ENCODE assay signal across 12 mouse cellular contexts in genomic region chr7:30971901-30972300, GRCm38 (mm10). TPM values are rescaled to one million over a fixed set of nuclear protein-coding genes. Genes with fewer than 3 reads are reported as not detected.
DNase-seq lines count a peak whose midpoint lies in the region; ATAC-seq and TF ChIP-seq lines count a peak whose summit lies in the region.
"Had no signal": no experiment of that assay in that cellular context is flagged by ENCODE, and none has a peak within 500 bp of the region (broad histone marks: within the 10 kb centered on the region; RNA-seq: fewer than 3 reads in every experiment).

No protein-coding gene starts in this region.

- H3K4me1 ChIP-seq in lung, embryonic 16.5 days (replicated peaks; ENCODE audit: control insufficient read depth, insufficient read depth, low read length), result peaks cover 6% of the 10 kb centered on the region
- H3K4me1 ChIP-seq in lung, postnatal 0 days (ENCODE audit: insufficient read depth, low read depth, low read length), result peaks cover 5% of the 10 kb centered on the region; the same call in 1 of the 2 replicates
- H3K4me1 ChIP-seq in forebrain, embryonic 12.5 days, result peaks cover 12% of the 10 kb centered on the region
- no peaks in the 10 kb centered on the region; the same call in 1 of the 2 replicates for H3K4me1 ChIP-seq in intestine, embryonic 14.5 days (replicated peaks; ENCODE audit: control insufficient read depth, insufficient read depth, low read length)
- peaks cover 14% of the 10 kb centered on the region for H3K4me1 ChIP-seq in neural tube, embryonic 15.5 days

- H3K9ac ChIP-seq in lung, embryonic 16.5 days (ENCODE audit: low read length), result peak overlapping the region; percentile 74; the same call in 1 of the 2 replicates
- H3K9ac ChIP-seq in lung, postnatal 0 days (replicated peaks; ENCODE audit: low read depth), result no peak overlapping the region
- H3K9ac ChIP-seq in forebrain, embryonic 12.5 days, result no peak overlapping the region
- H3K9ac ChIP-seq in intestine, embryonic 14.5 days (ENCODE audit: low read length), result peak overlapping the region; percentile 66; the same call in 1 of the 2 replicates
- H3K9ac ChIP-seq in neural tube, embryonic 15.5 days (replicated peaks), result no peak overlapping the region

- no peak for TF ChIP-seq CTCF in lung, postnatal 0 days (IDR thresholded peaks at IDR 0.05)

- 0 out of 2 replicates have a peak, but pooled peaks cover 3% of the 10 kb centered on the region for H3K36me3 ChIP-seq in lung, embryonic 16.5 days (ENCODE audit: control insufficient read depth, insufficient read depth, low read length)
- H3K36me3 ChIP-seq in lung, postnatal 0 days (ENCODE audit: insufficient read depth, low read length), result no peaks in the 10 kb centered on the region
- H3K36me3 ChIP-seq in forebrain, embryonic 12.5 days (replicated peaks), result no peaks in the 10 kb centered on the region; the same call in 1 of the 2 replicates
- peaks cover 11% of the 10 kb centered on the region; the same call in 1 of the 2 replicates for H3K36me3 ChIP-seq in intestine, embryonic 14.5 days (ENCODE audit: control insufficient read depth, insufficient read depth, low read length)
- H3K36me3 ChIP-seq in neural tube, embryonic 15.5 days, result no peaks in the 10 kb centered on the region

- intact Hi-C loops in left cerebral cortex, postnatal 14 days (cut with DNase I), result loop anchor here (5.0 kb wide), 2 partner anchors 45 to 125 kb away; no protein-coding TSS in a partner anchor

- H3K4me3 ChIP-seq in lung, embryonic 16.5 days (ENCODE audit: low read length), result peak overlapping the region; percentile 62
- no peak overlapping the region for H3K4me3 ChIP-seq in lung, postnatal 0 days (ENCODE audit: low read depth, low read length)
- peak overlapping the region; percentile 45 for H3K4me3 ChIP-seq in forebrain, embryonic 12.5 days (replicated peaks)
- peak overlapping the region; percentile 47 for H3K4me3 ChIP-seq in intestine, embryonic 14.5 days (ENCODE audit: low read depth, low read length)
- H3K4me3 ChIP-seq in neural tube, embryonic 15.5 days (replicated peaks), result peak overlapping the region; percentile 32; the same call in 1 of the 2 replicates

- H3K27me3 ChIP-seq in lung, embryonic 16.5 days (ENCODE audit: control insufficient read depth, insufficient read depth, low read depth, low read length), result peaks cover 15% of the 10 kb centered on the region
- no peaks in the 10 kb centered on the region for H3K27me3 ChIP-seq in lung, postnatal 0 days (replicated peaks; ENCODE audit: insufficient read depth, low read length)
- peaks cover 22% of the 10 kb centered on the region for H3K27me3 ChIP-seq in forebrain, embryonic 12.5 days
- 0 out of 2 replicates have a peak, but pooled peaks cover 11% of the 10 kb centered on the region for H3K27me3 ChIP-seq in intestine, embryonic 14.5 days (replicated peaks; ENCODE audit: control insufficient read depth, insufficient read depth, low read length)
- H3K27me3 ChIP-seq in neural tube, embryonic 15.5 days (replicated peaks), result peaks cover 27% of the 10 kb centered on the region

- ATAC-seq in lung, embryonic 16.5 days (ENCODE audit: low read depth), result no peak
- ATAC-seq in lung, postnatal 0 days, result no peak
- ATAC-seq in forebrain, embryonic 12.5 days (ENCODE audit: low FRiP score), result no peak
- no peak for ATAC-seq in intestine, embryonic 14.5 days (replicated peaks; ENCODE audit: low FRiP score, low TSS enrichment, low read depth)
- ATAC-seq in neural tube, embryonic 15.5 days (ENCODE audit: low FRiP score), result no peak

- WGBS in lung, embryonic 16.5 days, result 79% methylated on average over 15 of the region's 15 CpGs
- WGBS in lung, postnatal 0 days, result 71% methylated on average over 15 of the region's 15 CpGs
- WGBS in forebrain, embryonic 12.5 days, result 90% methylated on average over 15 of the region's 15 CpGs
- WGBS in intestine, embryonic 14.5 days, result 87% methylated on average over 15 of the region's 15 CpGs
- 92% methylated on average over 15 of the region's 15 CpGs for WGBS in neural tube, embryonic 15.5 days

- H3K27ac ChIP-seq in lung, embryonic 16.5 days (ENCODE audit: low read length), result no peak overlapping the region
- H3K27ac ChIP-seq in lung, postnatal 0 days (ENCODE audit: low read length), result no peak overlapping the region
- no peak overlapping the region for H3K27ac ChIP-seq in forebrain, embryonic 12.5 days
- H3K27ac ChIP-seq in intestine, embryonic 14.5 days (ENCODE audit: low read depth), result no peak overlapping the region
- no peak overlapping the region for H3K27ac ChIP-seq in neural tube, embryonic 15.5 days (replicated peaks)

- H3K4me2 ChIP-seq in lung, embryonic 16.5 days (ENCODE audit: low read depth, low read length), result peak overlapping the region; percentile 65
- H3K4me2 ChIP-seq in lung, postnatal 0 days (replicated peaks; ENCODE audit: low read depth, low read length), result no peak overlapping the region; the same call in 1 of the 2 replicates
- H3K4me2 ChIP-seq in forebrain, embryonic 12.5 days, result peak overlapping the region; percentile 78; the same call in 1 of the 2 replicates
- H3K4me2 ChIP-seq in intestine, embryonic 14.5 days (ENCODE audit: low read length), result peak overlapping the region; percentile 61
- H3K4me2 ChIP-seq in neural tube, embryonic 15.5 days, result peak overlapping the region; percentile 59; the same call in 1 of the 2 replicates

- no peak for DNase-seq in lung, postnatal 0 days (ENCODE audit: low spot score)
- DNase-seq in intestine, embryonic 14.5 days (ENCODE audit: low spot score), result no peak
- DNase-seq in left cerebral cortex, postnatal 14 days (ENCODE audit: low spot score in 2 of 2), result no peak
- no peak for DNase-seq in cerebellum, postnatal 10 days
- DNase-seq: adrenal gland, postnatal 36 days had no signal

- H3K9me3 ChIP-seq in lung, embryonic 16.5 days (ENCODE audit: control insufficient read depth, low read length), result no peaks in the 10 kb centered on the region
- H3K9me3 ChIP-seq in lung, postnatal 0 days (ENCODE audit: low read length), result no peaks in the 10 kb centered on the region
- no peaks in the 10 kb centered on the region for H3K9me3 ChIP-seq in forebrain, embryonic 12.5 days
- H3K9me3 ChIP-seq in intestine, embryonic 14.5 days (ENCODE audit: control insufficient read depth, low read length), result no peaks in the 10 kb centered on the region
- H3K9me3 ChIP-seq in neural tube, embryonic 15.5 days (replicated peaks), result no peaks in the 10 kb centered on the region

- TF ChIP-seq EP300 in lung, postnatal 0 days (IDR thresholded peaks at IDR 0.05), result no peak

RNA-seq across cellular contexts. Expression of gene Lsr, which starts 1.4 kb away (rescaled TPM):
- polyA plus RNA-seq in lung, embryonic 16.5 days (2015; fragmentation: Nextera tagmentation; extraction: Ambion mirVana), result 85.0 and 88.3 TPM in 2 replicates
- polyA plus RNA-seq in lung, postnatal 0 days (2015; fragmentation: Nextera tagmentation; extraction: Ambion mirVana), result 53.8 and 57.9 TPM in 2 replicates
- polyA plus RNA-seq in forebrain, embryonic 12.5 days (2016; fragmentation: Nextera tagmentation; extraction: Ambion mirVana), result 24.1 and 26.4 TPM in 2 replicates
- polyA plus RNA-seq in intestine, embryonic 14.5 days (2014; fragmentation: Nextera tagmentation; extraction: Ambion mirVana), result 123 and 135 TPM in 2 replicates
- 19.2 and 37.4 TPM in 2 replicates for polyA plus RNA-seq in neural tube, embryonic 15.5 days (2015; fragmentation: Nextera tagmentation; extraction: Ambion mirVana)
- total RNA-seq in left cerebral cortex, postnatal 14 days (2021), result 10 to 100 TPM; 11.9 to 13.0 TPM

RNA-seq across cellular contexts. Expression of gene Fam187b, which starts 1.7 kb away (rescaled TPM):
- 6.5 and 7.5 TPM in 2 replicates for polyA plus RNA-seq in lung, embryonic 16.5 days (2015; fragmentation: Nextera tagmentation; extraction: Ambion mirVana)
- 9.5 and 12.3 TPM in 2 replicates for polyA plus RNA-seq in lung, postnatal 0 days (2015; fragmentation: Nextera tagmentation; extraction: Ambion mirVana)
- 0.82 and 1.2 TPM in 2 replicates for polyA plus RNA-seq in forebrain, embryonic 12.5 days (2016; fragmentation: Nextera tagmentation; extraction: Ambion mirVana)
- polyA plus RNA-seq in intestine, embryonic 14.5 days (2014; fragmentation: Nextera tagmentation; extraction: Ambion mirVana), result 7.1 and 9.4 TPM in 2 replicates
- polyA plus RNA-seq in neural tube, embryonic 15.5 days (2015; fragmentation: Nextera tagmentation; extraction: Ambion mirVana), result 0.20 and 1.4 TPM in 2 replicates
- under 1 TPM; 0.18 to 0.27 TPM for total RNA-seq in left cerebral cortex, postnatal 14 days (2021)
- total RNA-seq: monocyte, adult 5-6 weeks had no signal

RNA-seq across cellular contexts. Expression of gene Usf2, which starts 15.3 kb away (rescaled TPM):
- polyA plus RNA-seq in lung, embryonic 16.5 days (2015; fragmentation: Nextera tagmentation; extraction: Ambion mirVana), result 20.5 and 22.3 TPM in 2 replicates
- 19.6 and 21.1 TPM in 2 replicates for polyA plus RNA-seq in lung, postnatal 0 days (2015; fragmentation: Nextera tagmentation; extraction: Ambion mirVana)
- polyA plus RNA-seq in forebrain, embryonic 12.5 days (2016; fragmentation: Nextera tagmentation; extraction: Ambion mirVana), result 26.4 and 27.3 TPM in 2 replicates
- polyA plus RNA-seq in intestine, embryonic 14.5 days (2014; fragmentation: Nextera tagmentation; extraction: Ambion mirVana), result 22.3 and 22.7 TPM in 2 replicates
- polyA plus RNA-seq in neural tube, embryonic 15.5 days (2015; fragmentation: Nextera tagmentation; extraction: Ambion mirVana), result 27.7 and 36.0 TPM in 2 replicates
- total RNA-seq in left cerebral cortex, postnatal 14 days (2021), result 100 to 1,000 TPM; 113 to 115 TPM

RNA-seq across cellular contexts. Expression of gene Hamp, which starts 28.1 kb away (rescaled TPM):
- polyA plus RNA-seq in lung, embryonic 16.5 days (2015; fragmentation: Nextera tagmentation; extraction: Ambion mirVana), result not detected in 2 replicates
- not detected in 2 replicates for polyA plus RNA-seq in lung, postnatal 0 days (2015; fragmentation: Nextera tagmentation; extraction: Ambion mirVana)
- polyA plus RNA-seq in forebrain, embryonic 12.5 days (2016; fragmentation: Nextera tagmentation; extraction: Ambion mirVana), result not detected in 2 replicates
- not detected in 2 replicates for polyA plus RNA-seq in intestine, embryonic 14.5 days (2014; fragmentation: Nextera tagmentation; extraction: Ambion mirVana)
- polyA plus RNA-seq in neural tube, embryonic 15.5 days (2015; fragmentation: Nextera tagmentation; extraction: Ambion mirVana), result not detected in 2 replicates
- not detected for total RNA-seq in left cerebral cortex, postnatal 14 days (2021)
- total RNA-seq: layer of hippocampus, adult 8-10 months; monocyte, adult 5-6 weeks had no signal
- polyA plus RNA-seq: cortical plate, adult 2 months had no signal

RNA-seq across cellular contexts. Expression of gene Hamp2, which starts 47.4 kb away (rescaled TPM):
- not detected in 2 replicates for polyA plus RNA-seq in lung, embryonic 16.5 days (2015; fragmentation: Nextera tagmentation; extraction: Ambion mirVana)
- polyA plus RNA-seq in lung, postnatal 0 days (2015; fragmentation: Nextera tagmentation; extraction: Ambion mirVana), result not detected in 2 replicates
- not detected in 2 replicates for polyA plus RNA-seq in forebrain, embryonic 12.5 days (2016; fragmentation: Nextera tagmentation; extraction: Ambion mirVana)
- not detected in 2 replicates for polyA plus RNA-seq in intestine, embryonic 14.5 days (2014; fragmentation: Nextera tagmentation; extraction: Ambion mirVana)
- polyA plus RNA-seq in neural tube, embryonic 15.5 days (2015; fragmentation: Nextera tagmentation; extraction: Ambion mirVana), result not detected in 2 replicates
- total RNA-seq in left cerebral cortex, postnatal 14 days (2021), result not detected
- total RNA-seq: gastrocnemius, postnatal 4 days; layer of hippocampus, adult 8-10 months; monocyte, adult 5-6 weeks had no signal
- polyA plus RNA-seq: cortical plate, adult 2 months had no signal

Comparison
In these comparisons a context has a peak if more than half of its experiments do, and no peak if none do; other contexts are left out.
1. H3K9ac ChIP-seq: peak in lung, embryonic 16.5 days (single experiment) and intestine, embryonic 14.5 days (single experiment); none in lung, postnatal 0 days (single experiment), forebrain, embryonic 12.5 days (single experiment) and neural tube, embryonic 15.5 days (single experiment).